Mouse (Mus musculus): Measurements from ENCODE around the gene B3galt6. TPM values are rescaled to one million over a fixed set of nuclear protein-coding genes. Genes with fewer than 3 reads are reported as not detected.
A peak's percentile ranks its signal among the peaks of the same experiment; 100 is the strongest.

The B3galt6 gene
- polyA plus RNA-seq, 1 experiment from 2014 or later: 27.6 TPM

- peak overlapping the region; percentile 84 for H3K9ac ChIP-seq (ENCODE audit: low read length)
- DNase-seq (ENCODE audit: low spot score) (no peak), ATAC-seq (peak; percentile 8)
- H3K27ac ChIP-seq (ENCODE audit: low read depth, low read length): no peak overlapping the region
- H3K36me3 ChIP-seq (ENCODE audit: control insufficient read depth, insufficient read depth, low read length): peaks cover 24% of the 10 kb centered on the region
- peaks cover 12% of the 10 kb centered on the region for H3K4me1 ChIP-seq (ENCODE audit: control insufficient read depth, insufficient read depth, low read length)
- H3K27me3 ChIP-seq (replicated peaks; ENCODE audit: control insufficient read depth, insufficient read depth, low read length): no peaks in the 10 kb centered on the region
- H3K4me3 ChIP-seq (ENCODE audit: low read depth, low read length): peak overlapping the region; percentile 98
- H3K4me2 ChIP-seq (ENCODE audit: low read length): peak overlapping the region; percentile 98
- no peaks in the 10 kb centered on the region for H3K9me3 ChIP-seq (replicated peaks; ENCODE audit: control insufficient read depth, low read length)
- 1% methylated on average over 17 of the region's 17 CpGs for WGBS
These were observed 48.2 kb downstream of the B3galt6 start for GRCm38 (mm10) chr4:155944271-155944670.

- Histone ChIP-seq H3K9ac (ENCODE audit: low read length) (peak within 1 kb of the TSS; percentile 84), H3K4me2 (ENCODE audit: low read length) (peak within 1 kb of the TSS; percentile 98), H3K36me3 (ENCODE audit: control insufficient read depth, insufficient read depth, low read length) (peaks cover 18% of the 10 kb centered on the region), H3K4me3 (ENCODE audit: low read depth, low read length) (peak within 1 kb of the TSS; percentile 98), H3K27me3 (replicated peaks; ENCODE audit: control insufficient read depth, insufficient read depth, low read length) (no peaks in the 10 kb centered on the region), H3K9me3 (replicated peaks; ENCODE audit: control insufficient read depth, low read length) (no peaks in the 10 kb centered on the region), H3K27ac (ENCODE audit: low read depth, low read length) (peak within 1 kb of the TSS; percentile 63; the same call in 1 of the 2 replicates), H3K4me1 (ENCODE audit: control insufficient read depth, insufficient read depth, low read length) (peaks cover 12% of the 10 kb centered on the region)
- peak; percentile 95 for DNase-seq (ENCODE audit: low spot score)
- ATAC-seq: peak; percentile 99
- under 1% methylated on average over 74 of the region's 85 CpGs for WGBS
These were observed 48.8 kb downstream of the B3galt6 start, which contains the start of gene Ube2j2 for GRCm38 (mm10) chr4:155943534-155944249. Ube2j2 (plus strand) TSS chr4:155943831.

GRCm38 (mm10) chr4:155943049-155943452 is 49.4 kb downstream of the B3galt6 start:
- under 1% methylated on average over 17 of the region's 17 CpGs for WGBS
- Histone ChIP-seq H3K4me2 (ENCODE audit: low read length) (peak overlapping the region; percentile 95), H3K9ac (ENCODE audit: low read length) (peak overlapping the region; percentile 84), H3K4me3 (ENCODE audit: low read depth, low read length) (peak overlapping the region; percentile 98), H3K27me3 (replicated peaks; ENCODE audit: control insufficient read depth, insufficient read depth, low read length) (no peaks in the 10 kb centered on the region), H3K9me3 (replicated peaks; ENCODE audit: control insufficient read depth, low read length) (no peaks in the 10 kb centered on the region), H3K27ac (ENCODE audit: low read depth, low read length) (peak overlapping the region; percentile 63; the same call in 1 of the 2 replicates), H3K36me3 (ENCODE audit: control insufficient read depth, insufficient read depth, low read length) (peaks cover 14% of the 10 kb centered on the region), H3K4me1 (ENCODE audit: control insufficient read depth, insufficient read depth, low read length) (peaks cover 12% of the 10 kb centered on the region)
- ATAC-seq: peak; percentile 49
- DNase-seq (ENCODE audit: low spot score): no peak

Other genes starting within 250 kb of the B3galt6 start
- 62.0 and 70.0 TPM in 2 replicates for gene Atad3a, start 231.6 kb downstream of the B3galt6 start, polyA plus RNA-seq (2014; fragmentation: Nextera tagmentation; extraction: Ambion mirVana)
- 21.8 and 24.6 TPM in 2 replicates for gene Vwa1, start 218.0 kb downstream of the B3galt6 start, polyA plus RNA-seq (2014; fragmentation: Nextera tagmentation; extraction: Ambion mirVana)
- gene Tmem88b, start 206.8 kb downstream of the B3galt6 start, polyA plus RNA-seq (2014; fragmentation: Nextera tagmentation; extraction: Ambion mirVana): 0.12 and 0.25 TPM in 2 replicates
- gene Ankrd65, start 202.2 kb downstream of the B3galt6 start, polyA plus RNA-seq (2014; fragmentation: Nextera tagmentation; extraction: Ambion mirVana): not detected in 2 replicates
- 274 and 313 TPM in 2 replicates for gene Mrpl20, start 189.8 kb downstream of the B3galt6 start, polyA plus RNA-seq (2014; fragmentation: Nextera tagmentation; extraction: Ambion mirVana)
- gene Ccnl2, start 180.2 kb downstream of the B3galt6 start, polyA plus RNA-seq (2014; fragmentation: Nextera tagmentation; extraction: Ambion mirVana): 119 and 144 TPM in 2 replicates
- 120 and 135 TPM in 2 replicates for gene Aurkaip1, start 161.4 kb downstream of the B3galt6 start, polyA plus RNA-seq (2014; fragmentation: Nextera tagmentation; extraction: Ambion mirVana)
- gene Mxra8, start 153.0 kb downstream of the B3galt6 start, polyA plus RNA-seq (2014; fragmentation: Nextera tagmentation; extraction: Ambion mirVana): 15.6 and 22.1 TPM in 2 replicates
- gene Dvl1, start 145.2 kb downstream of the B3galt6 start, polyA plus RNA-seq (2014; fragmentation: Nextera tagmentation; extraction: Ambion mirVana): 10.8 and 12.4 TPM in 2 replicates
- gene Tas1r3, start 129.3 kb downstream of the B3galt6 start, polyA plus RNA-seq (2014; fragmentation: Nextera tagmentation; extraction: Ambion mirVana): 0.46 and 0.61 TPM in 2 replicates
- 28.3 and 29.5 TPM in 2 replicates for gene Cptp, start 123.2 kb downstream of the B3galt6 start, polyA plus RNA-seq (2014; fragmentation: Nextera tagmentation; extraction: Ambion mirVana)
- 94.6 and 102 TPM in 2 replicates for gene Ints11, start 123.1 kb downstream of the B3galt6 start, polyA plus RNA-seq (2014; fragmentation: Nextera tagmentation; extraction: Ambion mirVana)
- gene Pusl1, start 100.9 kb downstream of the B3galt6 start, polyA plus RNA-seq (2014; fragmentation: Nextera tagmentation; extraction: Ambion mirVana): 46.5 and 52.8 TPM in 2 replicates
- 60.5 and 77.0 TPM in 2 replicates for gene Acap3, start 100.8 kb downstream of the B3galt6 start, polyA plus RNA-seq (2014; fragmentation: Nextera tagmentation; extraction: Ambion mirVana)
- gene Ube2j2, start 48.8 kb downstream of the B3galt6 start, polyA plus RNA-seq (2014; fragmentation: Nextera tagmentation; extraction: Ambion mirVana): 116 and 137 TPM in 2 replicates
- 8.0 and 11.3 TPM in 2 replicates for gene C1qtnf12, start 30.3 kb downstream of the B3galt6 start, polyA plus RNA-seq (2014; fragmentation: Nextera tagmentation; extraction: Ambion mirVana)
- 124 and 127 TPM in 2 replicates for gene Sdf4, start 223 bp upstream of the B3galt6 start, polyA plus RNA-seq (2014; fragmentation: Nextera tagmentation; extraction: Ambion mirVana)
- gene Tnfrsf4, start 21.2 kb upstream of the B3galt6 start, polyA plus RNA-seq (2014; fragmentation: Nextera tagmentation; extraction: Ambion mirVana): 0.43 and 0.60 TPM in 2 replicates
- gene Tnfrsf18, start 33.5 kb upstream of the B3galt6 start, polyA plus RNA-seq (2014; fragmentation: Nextera tagmentation; extraction: Ambion mirVana): 0.40 and 0.53 TPM in 2 replicates
- not detected in 2 replicates for gene Ttll10, start 66.8 kb upstream of the B3galt6 start, polyA plus RNA-seq (2014; fragmentation: Nextera tagmentation; extraction: Ambion mirVana)
- 29.0 and 34.3 TPM in 2 replicates for gene 9430015G10Rik, start 117.3 kb upstream of the B3galt6 start, polyA plus RNA-seq (2014; fragmentation: Nextera tagmentation; extraction: Ambion mirVana)
- gene Rnf223, start 137.9 kb upstream of the B3galt6 start, polyA plus RNA-seq (2014; fragmentation: Nextera tagmentation; extraction: Ambion mirVana): 0.41 and 0.59 TPM in 2 replicates
- 72.2 and 88.4 TPM in 2 replicates for gene Agrn, start 204.8 kb upstream of the B3galt6 start, polyA plus RNA-seq (2014; fragmentation: Nextera tagmentation; extraction: Ambion mirVana)
- gene Isg15, start 208.2 kb upstream of the B3galt6 start, polyA plus RNA-seq (2014; fragmentation: Nextera tagmentation; extraction: Ambion mirVana): 0.61 and 1.1 TPM in 2 replicates
- 1.2 TPM in 2 replicates for gene AW011738, start 210.7 kb upstream of the B3galt6 start, polyA plus RNA-seq (2014; fragmentation: Nextera tagmentation; extraction: Ambion mirVana)
- 0.83 and 0.99 TPM in 2 replicates for gene Perm1, start 223.2 kb upstream of the B3galt6 start, polyA plus RNA-seq (2014; fragmentation: Nextera tagmentation; extraction: Ambion mirVana)
- gene Plekhn1, start 242.2 kb upstream of the B3galt6 start, polyA plus RNA-seq (2014; fragmentation: Nextera tagmentation; extraction: Ambion mirVana): 19.2 and 21.7 TPM in 2 replicates
- gene Noc2l, start 243.4 kb upstream of the B3galt6 start, polyA plus RNA-seq (2014; fragmentation: Nextera tagmentation; extraction: Ambion mirVana): 43.3 and 45.5 TPM in 2 replicates